Mouse (Mus musculus) midbrain, embryonic 14.5 days (tissue): ENCODE results near the gene Mgat5. TPM values are rescaled to one million over a fixed set of nuclear protein-coding genes. Genes with fewer than 3 reads are reported as not detected.

Source experiments
- ATAC-seq: fragments of 200-750 bp; cut with Nextera tagmentation; 2 replicates; pipeline ENCODE4 v1.8.0; 2017; ENCODE audit warnings: moderate number of reproducible peaks, moderate library complexity; ENCODE audit not compliant: low FRiP score, low TSS enrichment
- DNase-seq: peaks from one replicate; pipeline ENCODE4 v3.0.0-alpha.2; 2015
- H3K27ac ChIP-seq: fragments of 300-500 bp; sonication (generic); replicated peaks from 2 replicates; pipeline ENCODE4 v1.5.1; 2014; ENCODE audit warnings: mild to moderate bottlenecking, low read depth, low read length, moderate library complexity
- H3K27me3 ChIP-seq: fragments of 300-500 bp; sonication (generic); 2 replicates; pipeline ENCODE4 v1.6.1; 2014; ENCODE audit warnings: low read length, control low read depth, mixed read lengths; ENCODE audit not compliant: control insufficient read depth, insufficient read depth
- H3K36me3 ChIP-seq: fragments of 300-500 bp; sonication (generic); 2 replicates; pipeline ENCODE4 v1.6.1; 2014; ENCODE audit warnings: low read length, control low read depth; ENCODE audit not compliant: control insufficient read depth, insufficient read depth
- H3K4me1 ChIP-seq: fragments of 300-500 bp; sonication (generic); 2 replicates; pipeline ENCODE4 v1.6.1; 2014; ENCODE audit warnings: mild to moderate bottlenecking, antibody characterized with exemption, low read length, control low read depth; ENCODE audit not compliant: control insufficient read depth, insufficient read depth
- H3K4me2 ChIP-seq: fragments of 300-500 bp; sonication (generic); 2 replicates; pipeline ENCODE4 v1.6.1; 2014; ENCODE audit warnings: mild to moderate bottlenecking, low read length, moderate library complexity
- H3K4me3 ChIP-seq: fragments of 300-500 bp; sonication (generic); replicated peaks from 2 replicates; pipeline ENCODE4 v1.5.1; 2014; ENCODE audit warnings: low read depth, low read length
- H3K9ac ChIP-seq: fragments of 300-500 bp; sonication (generic); replicated peaks from 2 replicates; pipeline ENCODE4 v1.6.1; 2014; ENCODE audit warnings: mild to moderate bottlenecking, low read length, moderate library complexity
- H3K9me3 ChIP-seq: fragments of 300-500 bp; sonication (generic); 2 replicates; pipeline ENCODE4 v1.6.1; 2016; ENCODE audit warnings: low read length, control low read depth, mixed read lengths; ENCODE audit not compliant: control insufficient read depth
- WGBS: fragments of 180-500 bp; shearing (Covaris S2); extraction: QIAGEN DNeasy Blood & Tissue Kit; methylation state at CpG from one replicate; pipeline ENCODE4 v1.1.7; 2014; 5-methylcytosine and 5-hydroxymethylcytosine counted together
- polyA plus RNA-seq: library from polyadenylated mRNA; unstranded; fragments of >200 nt; fragmentation: Nextera tagmentation; extraction: Ambion mirVana; gene quantifications from 2 replicates; pipeline ENCODE4 v1.2.1, GENCODE M21; 2014

Gene Mgat5
- polyA plus RNA-seq, 1 experiment from 2014 or later, result 18.3 TPM

DNA sequence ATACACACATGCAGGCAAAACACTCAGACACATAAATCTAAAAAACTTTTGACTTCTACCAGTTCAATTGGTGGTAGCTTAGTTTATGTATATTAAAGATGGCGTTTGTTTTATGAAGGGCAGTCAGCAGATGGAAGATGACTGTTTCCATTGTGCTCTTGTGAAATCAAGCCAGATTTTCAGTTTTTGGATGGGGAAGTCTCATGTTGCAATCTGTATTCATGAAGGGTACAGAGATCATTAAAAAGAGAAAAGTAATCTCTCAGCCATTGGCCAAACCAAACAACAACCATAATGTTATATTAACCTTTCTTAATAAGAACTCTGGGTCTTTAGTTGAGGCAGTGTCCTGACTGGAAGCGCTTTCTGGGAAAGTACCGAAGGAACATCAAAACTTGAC is 73.3 kb downstream of the Mgat5 start:
- DNase-seq (no peak), ATAC-seq (no peak)
- H3K27me3 ChIP-seq, result no peaks in the 10 kb centered on the region
- H3K9me3 ChIP-seq, result no peaks in the 10 kb centered on the region
- no peaks in the 10 kb centered on the region for H3K4me1 ChIP-seq
- 96% methylated on average over 3 of the region's 3 CpGs for WGBS
- H3K4me3 ChIP-seq, result no peak overlapping the region
- no peaks in the 10 kb centered on the region for H3K36me3 ChIP-seq
- no peak overlapping the region for H3K9ac ChIP-seq
- no peak overlapping the region for H3K27ac ChIP-seq
- H3K4me2 ChIP-seq, result no peak overlapping the region

GRCm38 (mm10) chr1:127280256-127280655 is 75.4 kb downstream of the Mgat5 start:
- Histone ChIP-seq H3K4me1 (no peaks in the 10 kb centered on the region), H3K4me2 (no peak overlapping the region), H3K9me3 (no peaks in the 10 kb centered on the region), H3K9ac (no peak overlapping the region), H3K36me3 (no peaks in the 10 kb centered on the region), H3K27ac (no peak overlapping the region), H3K27me3 (no peaks in the 10 kb centered on the region), H3K4me3 (no peak overlapping the region)
- no peak for ATAC-seq
- WGBS, result 100% methylated on average over 1 of the region's 1 CpGs
- DNase-seq, result no peak

DNA sequence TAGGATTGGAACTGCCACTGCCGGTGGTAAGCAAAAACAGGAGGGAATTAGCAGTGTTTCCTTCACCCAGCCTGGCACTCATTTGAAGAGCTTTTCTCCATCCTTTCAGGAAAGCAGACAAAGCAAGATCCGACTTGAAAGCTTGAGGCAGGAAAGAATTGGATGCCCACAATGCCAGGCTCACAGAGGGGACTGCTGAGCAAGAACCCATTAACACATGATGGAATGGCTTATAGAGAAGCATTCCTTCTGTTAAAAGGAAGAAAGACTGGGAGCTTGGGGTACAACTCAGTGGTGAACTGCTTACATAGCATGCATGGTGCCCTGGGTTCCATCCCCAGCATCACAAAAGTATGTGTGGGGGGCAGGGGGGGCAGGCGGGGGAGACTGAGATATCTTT is 80.2 kb downstream of the Mgat5 start:
- Histone ChIP-seq H3K4me3 (no peak overlapping the region), H3K4me1 (no peaks in the 10 kb centered on the region), H3K27ac (no peak overlapping the region), H3K9me3 (no peaks in the 10 kb centered on the region), H3K36me3 (no peaks in the 10 kb centered on the region), H3K27me3 (no peaks in the 10 kb centered on the region), H3K9ac (no peak overlapping the region), H3K4me2 (no peak overlapping the region)
- ATAC-seq (no peak), DNase-seq (no peak)
- 65% methylated on average over 3 of the region's 3 CpGs for WGBS

DNA sequence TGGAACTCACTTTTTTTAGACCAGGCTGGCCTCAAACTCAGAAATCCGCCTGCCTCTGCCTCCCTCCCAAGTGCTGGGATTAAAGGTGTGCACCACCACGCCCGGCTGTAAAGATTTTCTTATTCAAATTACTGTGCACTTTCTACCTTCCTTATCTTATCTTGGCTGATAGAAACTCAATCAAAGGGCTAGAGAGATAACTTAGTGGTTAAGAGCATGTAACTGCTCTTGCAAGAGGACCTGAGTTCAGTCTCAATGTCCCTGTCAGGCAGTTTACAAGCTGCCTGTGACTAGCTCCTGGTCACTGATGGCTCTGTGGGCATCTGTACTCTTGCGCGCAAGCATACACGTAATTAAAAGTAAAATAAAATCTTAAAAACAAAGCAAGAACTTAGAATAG is 82.7 kb downstream of the Mgat5 start:
- Histone ChIP-seq H3K9me3 (no peaks in the 10 kb centered on the region), H3K4me3 (no peak overlapping the region), H3K36me3 (no peaks in the 10 kb centered on the region), H3K27me3 (no peaks in the 10 kb centered on the region), H3K4me1 (no peaks in the 10 kb centered on the region), H3K27ac (no peak overlapping the region), H3K4me2 (no peak overlapping the region), H3K9ac (no peak overlapping the region)
- DNase-seq (no peak), ATAC-seq (no peak)
- WGBS, result 95% methylated on average over 6 of the region's 6 CpGs

GRCm38 (mm10) chr1:127290879-127291278 is 86.1 kb downstream of the Mgat5 start:
- H3K36me3 ChIP-seq, result no peaks in the 10 kb centered on the region
- no peaks in the 10 kb centered on the region for H3K4me1 ChIP-seq
- no peak overlapping the region for H3K4me2 ChIP-seq
- no peaks in the 10 kb centered on the region for H3K27me3 ChIP-seq
- H3K9me3 ChIP-seq, result no peaks in the 10 kb centered on the region
- 59% methylated on average over 9 of the region's 9 CpGs for WGBS
- DNase-seq, result no peak
- no peak for ATAC-seq
- H3K9ac ChIP-seq, result no peak overlapping the region
- no peak overlapping the region for H3K4me3 ChIP-seq
- H3K27ac ChIP-seq, result no peak overlapping the region

DNA sequence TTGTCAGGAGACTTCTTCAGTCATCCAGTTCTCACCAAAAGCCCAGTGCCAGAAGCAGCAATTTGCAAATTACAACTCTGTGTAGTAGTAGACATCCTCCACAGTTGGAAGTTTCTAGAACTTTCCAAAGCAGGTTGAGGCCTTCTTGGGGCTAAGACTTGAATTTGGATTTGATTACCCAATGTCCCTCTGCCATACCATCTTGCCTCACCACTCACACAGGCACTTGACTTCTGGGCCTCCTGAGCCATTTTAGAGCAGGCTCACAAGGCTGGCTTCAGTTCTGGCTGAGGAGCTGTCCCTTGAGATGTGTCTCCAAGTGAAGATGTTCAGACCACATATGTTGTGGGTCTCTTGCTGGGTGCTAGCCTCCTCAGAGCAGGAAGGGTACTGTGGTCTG is 86.9 kb downstream of the Mgat5 start:
- no peak overlapping the region for H3K4me2 ChIP-seq
- H3K4me1 ChIP-seq, result no peaks in the 10 kb centered on the region
- H3K9me3 ChIP-seq, result no peaks in the 10 kb centered on the region
- H3K27ac ChIP-seq, result no peak overlapping the region
- no peak for DNase-seq
- no peaks in the 10 kb centered on the region for H3K36me3 ChIP-seq
- no peak overlapping the region for H3K9ac ChIP-seq
- no peak overlapping the region for H3K4me3 ChIP-seq
- no peaks in the 10 kb centered on the region for H3K27me3 ChIP-seq
- ATAC-seq, result no peak

- WGBS, result 79% methylated on average over 5 of the region's 5 CpGs
- DNase-seq (no peak), ATAC-seq (no peak)
- Histone ChIP-seq H3K4me2 (no peak overlapping the region), H3K27me3 (no peaks in the 10 kb centered on the region), H3K27ac (no peak overlapping the region), H3K4me3 (no peak overlapping the region), H3K4me1 (no peaks in the 10 kb centered on the region), H3K9me3 (no peaks in the 10 kb centered on the region), H3K36me3 (no peaks in the 10 kb centered on the region), H3K9ac (no peak overlapping the region)
Measured at GRCm38 (mm10) chr1:127293286-127293685, 88.5 kb downstream of the Mgat5 start.

DNA sequence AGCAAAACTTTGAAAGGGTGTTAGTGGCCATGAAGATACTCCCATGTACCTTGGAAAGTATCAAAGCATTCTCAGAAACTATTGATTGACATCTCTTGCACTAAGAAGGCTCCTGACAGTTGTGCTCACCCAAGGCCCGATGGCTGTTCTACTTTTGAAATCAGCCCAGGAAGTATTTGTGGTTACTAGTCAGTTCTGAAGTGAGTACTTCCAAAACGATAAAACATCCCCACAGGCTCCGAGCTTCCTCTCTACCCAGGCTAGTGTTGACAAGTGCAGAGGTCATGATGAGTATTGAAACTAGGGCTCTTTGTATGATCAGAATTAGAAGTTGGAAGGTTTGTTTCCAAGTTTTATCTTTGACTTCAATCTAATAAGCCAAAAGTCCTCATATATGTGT is 92.0 kb downstream of the Mgat5 start:
- H3K4me1 ChIP-seq, result no peaks in the 10 kb centered on the region
- 93% methylated on average over 3 of the region's 3 CpGs for WGBS
- DNase-seq (no peak), ATAC-seq (no peak)
- H3K4me3 ChIP-seq, result no peak overlapping the region
- no peak overlapping the region for H3K27ac ChIP-seq
- H3K36me3 ChIP-seq, result no peaks in the 10 kb centered on the region
- H3K4me2 ChIP-seq, result no peak overlapping the region
- H3K9me3 ChIP-seq, result no peaks in the 10 kb centered on the region
- no peaks in the 10 kb centered on the region for H3K27me3 ChIP-seq
- no peak overlapping the region for H3K9ac ChIP-seq

GRCm38 (mm10) chr1:127299774-127300173 is 95.0 kb downstream of the Mgat5 start:
- Histone ChIP-seq H3K4me1 (no peaks in the 10 kb centered on the region), H3K9ac (no peak overlapping the region), H3K36me3 (no peaks in the 10 kb centered on the region), H3K4me3 (no peak overlapping the region), H3K27me3 (no peaks in the 10 kb centered on the region), H3K9me3 (no peaks in the 10 kb centered on the region), H3K27ac (no peak overlapping the region), H3K4me2 (no peak overlapping the region)
- no peak for DNase-seq
- ATAC-seq, result no peak
- 91% methylated on average over 1 of the region's 1 CpGs for WGBS
